Mouse (Mus musculus): ENCODE data around the gene Tctn1.

GRCm38 (mm10) chr5:122192347-122192746 lies 71.9 kb downstream of the Tctn1 start:
- TF ChIP-seq POLR2A (IDR thresholded peaks at IDR 0.05; ENCODE audit: extremely low read depth, insufficient read depth, low read length) (no peak), CTCF (IDR thresholded peaks at IDR 0.05; ENCODE audit: low read depth, low read length) (no peak)

All from liver, adult 2 months (tissue).